Mouse (Mus musculus) kidney, postnatal 10 days (tissue): ENCODE data around the gene Rasgef1b.

Experiments
- DNase-seq: peaks from one replicate; pipeline ENCODE4 v3.0.0; 2021; ENCODE audit warnings: mixed read lengths

Gene Rasgef1b

GRCm38 (mm10) chr5:99599376-99599775, 129.5 kb downstream of the Rasgef1b start:
- DNase-seq = peak; percentile 23

- no peak for DNase-seq
Observed at GRCm38 (mm10) chr5:99598470-99599110, 130.3 kb downstream of the Rasgef1b start.

DNA sequence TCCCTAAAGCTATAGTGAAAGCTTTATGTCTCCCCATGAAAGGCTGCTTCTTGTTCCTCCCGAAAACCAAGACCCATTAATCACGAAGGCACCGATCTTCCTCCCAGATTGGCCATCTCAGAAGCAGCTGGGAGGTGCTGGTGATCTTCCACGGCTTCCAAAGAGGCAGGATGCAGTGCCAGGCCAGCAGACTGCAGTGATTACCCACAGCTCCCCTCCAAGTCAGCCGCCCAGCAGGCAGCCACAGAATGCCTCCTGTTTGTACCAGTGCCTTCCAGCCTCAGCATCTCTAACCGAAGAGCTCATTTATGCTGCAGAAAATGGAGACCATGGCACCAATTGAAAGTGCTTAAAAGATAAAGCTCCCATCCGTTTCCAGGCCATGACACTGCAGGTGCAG, 131.2 kb downstream of the Rasgef1b start:
- no peak for DNase-seq

DNA sequence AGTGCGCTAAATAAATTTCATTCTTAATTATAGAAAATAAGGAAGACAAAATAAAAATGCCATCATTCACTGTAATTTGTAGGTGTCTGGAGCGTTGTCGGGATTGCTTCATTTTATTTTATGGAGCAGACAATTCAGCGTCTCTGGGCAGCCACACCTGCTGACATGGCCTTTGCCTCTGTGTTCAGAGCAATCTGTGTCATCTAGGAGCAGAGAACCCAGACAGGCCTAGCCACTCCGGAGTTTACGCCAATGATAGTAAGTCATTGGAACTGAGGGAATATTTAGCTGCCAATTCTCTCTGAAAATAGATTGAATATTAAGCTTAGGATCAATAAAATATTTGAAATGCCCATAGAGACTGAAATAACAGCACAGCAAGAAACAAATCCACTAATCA, 137.5 kb downstream of the Rasgef1b start:
- DNase-seq = no peak

DNA sequence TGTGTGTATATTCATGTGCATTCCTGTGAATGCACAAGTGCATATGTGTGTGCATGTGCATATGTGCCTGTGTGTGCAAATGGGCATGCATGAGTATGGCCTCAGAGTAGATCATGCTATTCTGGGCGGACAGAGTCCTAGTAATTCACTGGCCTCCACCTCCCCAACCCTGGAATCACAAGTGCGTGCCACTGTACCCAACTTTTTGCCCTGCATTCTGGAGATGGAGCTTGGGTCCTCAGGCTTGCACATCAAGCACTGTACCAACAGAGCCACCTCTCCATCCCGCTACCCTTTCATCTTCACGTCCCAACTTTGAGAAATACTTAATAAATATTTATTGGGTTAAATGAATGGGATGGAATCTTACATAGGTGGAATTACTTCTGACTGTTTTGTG, 138.3 kb downstream of the Rasgef1b start:
- no peak for DNase-seq

- no peak for DNase-seq
Observed at GRCm38 (mm10) chr5:99587994-99588393, 140.9 kb downstream of the Rasgef1b start.

- no peak for DNase-seq
Observed at GRCm38 (mm10) chr5:99587589-99587988, 141.3 kb downstream of the Rasgef1b start.

DNA sequence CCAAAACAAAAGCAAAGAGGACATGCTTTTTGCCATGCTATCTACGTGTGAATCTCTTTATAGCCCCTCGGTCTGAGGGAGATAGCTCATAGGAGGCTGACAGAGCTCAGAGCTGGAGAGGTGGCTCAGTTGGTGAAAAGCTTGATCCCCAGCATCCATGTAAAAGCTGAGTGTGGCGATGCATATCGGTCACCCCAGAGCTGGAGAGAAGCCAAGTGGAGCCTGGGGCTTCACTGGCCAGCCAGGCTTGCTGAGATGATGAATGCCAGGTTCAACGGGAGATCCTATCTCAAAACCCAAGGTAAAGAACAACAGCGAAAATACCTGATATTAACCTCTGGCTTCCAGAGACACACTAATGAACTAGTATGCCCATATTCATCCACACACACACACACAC, 142.6 kb downstream of the Rasgef1b start:
- DNase-seq = peak; percentile 70

- DNase-seq = no peak
Observed at GRCm38 (mm10) chr5:99585166-99585898, 143.5 kb downstream of the Rasgef1b start.

DNA sequence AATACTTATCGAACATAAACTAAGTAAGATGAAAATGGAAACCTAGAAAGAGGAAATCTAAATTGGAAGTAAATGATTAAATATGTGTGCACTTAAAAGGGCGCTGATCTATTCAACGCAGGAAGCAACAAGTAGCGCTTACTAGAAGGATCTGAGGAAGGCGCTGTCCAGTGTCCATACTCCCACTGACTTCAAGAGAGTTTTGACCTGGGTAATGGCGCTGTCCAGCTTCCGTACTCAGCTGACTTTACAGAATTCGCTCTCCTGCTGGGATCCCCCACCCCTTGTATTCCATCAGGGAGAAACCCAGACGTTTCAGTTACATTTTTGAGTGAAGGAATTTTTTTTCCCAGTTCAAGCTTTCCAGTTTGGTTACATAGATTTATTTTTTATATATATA, 144.6 kb downstream of the Rasgef1b start:
- DNase-seq = peak; percentile 64

GRCm38 (mm10) chr5:99582055-99582454, 146.8 kb downstream of the Rasgef1b start:
- DNase-seq = no peak

- DNase-seq = peak; percentile 74
Observed at GRCm38 (mm10) chr5:99578692-99579091, 150.2 kb downstream of the Rasgef1b start.

DNA sequence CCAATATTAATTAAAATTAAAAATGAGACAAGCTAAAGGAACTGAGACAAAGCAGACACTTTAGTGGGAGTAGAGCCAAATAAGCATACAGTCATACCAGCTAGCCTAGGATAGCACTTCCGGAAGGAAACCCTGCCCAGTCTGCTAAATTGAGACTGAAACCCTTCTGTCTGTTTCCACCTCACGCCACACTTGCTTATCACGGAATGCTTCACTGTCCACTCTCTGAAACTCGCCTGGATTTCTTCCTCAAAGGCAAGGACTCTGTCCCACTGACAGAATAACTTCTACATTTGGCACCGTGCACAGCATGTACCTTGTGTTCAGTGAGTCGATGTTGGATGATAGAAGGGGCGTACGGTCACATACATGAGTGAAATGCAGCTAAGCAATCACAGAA, 153.0 kb downstream of the Rasgef1b start:
- no peak for DNase-seq

DNA sequence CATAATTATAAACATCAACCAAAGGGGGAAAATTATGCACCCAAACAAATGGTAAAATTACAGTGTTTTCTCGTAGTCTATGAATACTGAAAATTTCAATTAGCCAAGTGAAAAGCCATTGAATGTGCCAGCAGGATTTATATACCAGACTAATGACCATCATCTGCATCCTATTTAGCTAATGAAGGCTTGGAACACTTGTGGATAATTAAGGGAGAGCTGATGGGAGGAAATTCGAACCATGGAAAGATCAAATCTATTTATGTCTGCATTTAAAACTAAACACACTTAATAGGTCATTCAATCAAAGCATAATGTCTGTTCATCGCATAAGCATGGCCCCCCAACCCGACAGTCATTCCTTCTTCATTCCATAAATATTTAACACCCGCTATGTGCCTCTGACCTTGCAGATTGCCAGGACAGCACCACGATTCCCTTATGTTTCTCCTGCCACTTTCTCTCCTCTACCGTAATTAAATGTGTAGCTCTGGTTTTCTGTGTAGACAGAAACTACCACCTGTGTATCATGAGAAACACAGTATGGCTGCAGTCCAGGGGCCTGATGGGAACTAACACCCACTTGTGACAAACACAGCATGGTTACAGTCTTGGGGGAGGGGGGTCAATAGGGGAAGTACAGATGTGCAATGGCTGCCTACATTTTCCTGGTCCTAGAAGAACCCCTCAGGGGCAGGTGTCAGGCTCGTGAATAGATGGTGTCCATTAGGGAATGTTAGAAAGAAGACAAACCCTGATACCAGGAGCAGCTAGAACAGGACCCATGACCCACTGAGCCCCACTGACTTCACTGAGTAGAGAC, 164.2 kb downstream of the Rasgef1b start:
- no peak for DNase-seq

- DNase-seq = no peak
Observed at GRCm38 (mm10) chr5:99562096-99562495, 166.8 kb downstream of the Rasgef1b start.

- DNase-seq = no peak
Observed at GRCm38 (mm10) chr5:99559814-99560213, 169.1 kb downstream of the Rasgef1b start.

DNA sequence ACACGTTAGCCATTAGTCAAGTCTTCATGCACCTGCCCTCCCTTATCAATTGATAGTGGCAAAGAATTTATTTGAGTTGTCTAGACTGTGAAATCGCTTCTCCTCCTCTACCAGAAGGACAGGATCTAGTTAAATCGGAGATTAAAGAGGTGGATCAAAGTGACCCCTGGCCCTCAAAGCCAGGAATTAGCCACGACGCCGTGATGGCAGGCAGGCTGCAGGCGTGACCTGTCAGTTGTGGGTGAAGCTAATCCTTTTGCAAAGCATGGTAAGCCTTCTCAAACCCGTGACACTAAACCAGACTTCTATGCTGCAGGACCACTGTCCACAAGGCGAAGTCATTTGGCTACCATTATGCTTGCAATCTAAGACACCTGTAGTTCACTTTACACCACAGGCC, 170.6 kb downstream of the Rasgef1b start:
- no peak for DNase-seq

GRCm38 (mm10) chr5:99552645-99553044, 176.2 kb downstream of the Rasgef1b start:
- no peak for DNase-seq

DNA sequence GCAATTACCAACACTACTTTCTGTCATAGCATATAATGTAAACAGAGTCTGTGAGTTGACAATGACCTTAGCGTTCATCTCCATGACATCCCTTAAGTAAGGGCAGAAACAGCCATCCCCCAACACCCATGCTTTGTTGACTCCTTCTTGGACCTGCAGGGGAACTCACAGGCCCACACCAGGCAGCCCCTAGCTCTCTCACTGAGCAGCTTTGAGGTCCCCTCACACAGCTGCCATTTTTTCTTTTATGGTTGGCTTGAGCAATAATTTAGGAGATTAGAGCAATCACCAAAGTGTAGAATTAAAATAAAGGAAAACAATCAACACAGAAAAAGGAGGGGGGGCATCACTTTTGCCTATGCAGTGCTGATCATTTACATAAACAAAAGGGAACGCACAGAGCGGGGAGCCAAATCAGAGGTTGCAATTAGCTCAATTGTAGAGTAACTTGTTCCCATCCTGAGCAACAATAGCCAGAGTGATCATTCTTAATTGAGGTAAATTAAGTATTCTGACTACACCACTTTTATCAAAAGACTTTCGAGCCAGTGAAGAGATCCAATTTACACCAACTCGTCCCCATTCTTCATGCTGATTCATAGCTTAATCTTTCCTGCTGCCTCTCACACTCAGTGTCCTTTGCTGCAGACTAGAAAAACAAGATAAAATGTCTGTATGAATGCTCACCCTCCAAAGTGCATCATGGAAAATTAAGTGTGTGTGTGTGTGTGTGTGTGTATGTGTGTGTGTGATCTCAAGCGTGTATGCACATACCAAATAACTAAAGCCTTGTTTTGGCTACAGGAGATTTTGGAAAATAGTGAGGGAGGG, 184.0 kb downstream of the Rasgef1b start:
- no peak for DNase-seq

GRCm38 (mm10) chr5:99541999-99542765, 186.7 kb downstream of the Rasgef1b start:
- DNase-seq = no peak

GRCm38 (mm10) chr5:99541321-99541895, 187.5 kb downstream of the Rasgef1b start:
- DNase-seq = peak; percentile 22

DNA sequence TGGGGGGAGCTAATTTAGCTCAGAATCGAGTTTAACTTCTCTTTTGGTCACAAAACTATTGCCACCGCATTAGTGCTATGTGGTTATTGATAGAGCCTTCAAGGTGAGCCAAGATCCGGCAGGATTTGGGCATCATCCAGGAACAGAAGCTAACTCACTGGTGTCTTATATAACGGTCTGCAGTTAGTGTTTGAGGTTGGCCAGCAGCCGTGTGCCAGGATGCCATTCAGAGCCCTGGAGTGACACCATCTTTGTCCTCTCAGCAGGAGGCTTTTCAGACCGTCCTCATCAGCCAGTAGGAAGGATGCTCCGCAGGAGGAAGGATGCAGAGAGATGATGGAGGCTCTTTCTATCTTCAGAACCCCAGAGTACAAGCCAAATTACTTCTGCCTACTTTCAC, 195.4 kb downstream of the Rasgef1b start:
- DNase-seq = no peak
